Mouse (Mus musculus): ENCODE measurements around the gene Smcr8.

DNA sequence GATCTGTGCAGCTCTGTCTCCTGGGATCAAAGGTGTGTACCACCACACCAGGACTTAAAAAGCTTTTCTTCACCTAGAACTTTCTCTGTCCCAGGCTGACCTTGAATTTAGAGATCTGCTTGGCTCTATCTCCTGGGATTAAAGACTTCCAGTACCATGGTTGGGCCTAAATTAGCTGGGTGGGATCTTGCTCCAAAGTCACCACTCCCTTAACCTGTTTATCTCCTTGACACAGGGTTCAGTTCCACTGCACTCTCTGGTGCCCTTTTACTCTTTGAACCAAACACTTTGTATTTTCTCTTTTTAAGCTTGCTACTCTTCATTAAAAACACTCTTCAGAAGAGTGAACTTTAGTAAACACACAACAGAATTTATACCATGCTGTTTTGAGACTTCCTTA is 39.9 kb upstream of the Smcr8 start:
- no peak for TF ChIP-seq CTCF (IDR thresholded peaks at IDR 0.05)
- TF ChIP-seq EP300 (IDR thresholded peaks at IDR 0.05), result no peak
